Mouse (Mus musculus) cerebellum, adult 11-12 months (tissue): Measurements from ENCODE around the gene Lsm2.
A peak's percentile ranks its signal among the peaks of the same experiment; 100 is the strongest.
"Not testable (repeated sequence)": the region's sequence is repeated elsewhere in the genome, so short reads cannot be mapped to it uniquely, and the experiment has no call there.

Experiments used
- DNase-seq: peaks from one replicate; pipeline ENCODE4 v3.0.0; 2022

Gene Lsm2

GRCm38 (mm10) chr17:34957291-34957690 is 24.4 kb upstream of the Lsm2 start:
- DNase-seq = not testable (repeated sequence)

- DNase-seq = not testable (repeated sequence)
These were observed 23.7 kb upstream of the Lsm2 start for GRCm38 (mm10) chr17:34957966-34958365.

- not testable (repeated sequence) for DNase-seq
These were observed 22.9 kb upstream of the Lsm2 start for GRCm38 (mm10) chr17:34958734-34959129.

GRCm38 (mm10) chr17:34959130-34959778 is 22.4 kb upstream of the Lsm2 start, which contains the start of gene Hspa1b:
Gene Hspa1b, minus strand, starts transcription at chr17:34959238.
- DNase-seq = peak; percentile 79

- DNase-seq = no peak
These were observed 21.7 kb upstream of the Lsm2 start for GRCm38 (mm10) chr17:34959881-34960515.

GRCm38 (mm10) chr17:34960702-34961493 is 20.8 kb upstream of the Lsm2 start:
- no peak for DNase-seq

- no peak for DNase-seq
These were observed 19.5 kb upstream of the Lsm2 start for GRCm38 (mm10) chr17:34962125-34962524.

- DNase-seq = no peak
These were observed 18.8 kb upstream of the Lsm2 start for GRCm38 (mm10) chr17:34962841-34963240.

- DNase-seq = no peak
These were observed 17.0 kb upstream of the Lsm2 start for GRCm38 (mm10) chr17:34964640-34965049.

- no peak for DNase-seq
These were observed 16.0 kb upstream of the Lsm2 start for GRCm38 (mm10) chr17:34965627-34966026.

GRCm38 (mm10) chr17:34969822-34970221 is 11.8 kb upstream of the Lsm2 start, which contains the start of gene Gm20481:
Gene Gm20481, plus strand, starts transcription at chr17:34969912.
- not testable (repeated sequence) for DNase-seq

- DNase-seq = not testable (repeated sequence)
These were observed 10.8 kb upstream of the Lsm2 start for GRCm38 (mm10) chr17:34970850-34971249.

- not testable (repeated sequence) for DNase-seq
These were observed 10.0 kb upstream of the Lsm2 start for GRCm38 (mm10) chr17:34971694-34972068.

GRCm38 (mm10) chr17:34972069-34972749 is 9.5 kb upstream of the Lsm2 start, which contains the start of the genes Hspa1a and Hspa1l:
Gene Hspa1a, minus strand, starts transcription at chr17:34972156.
Gene Hspa1l, plus strand, starts transcription at chr17:34972703.
- peak; percentile 82 for DNase-seq

GRCm38 (mm10) chr17:34975581-34976492 is 5.8 kb upstream of the Lsm2 start:
- DNase-seq = no peak

GRCm38 (mm10) chr17:34977000-34977399 is 4.7 kb upstream of the Lsm2 start:
- DNase-seq = no peak

GRCm38 (mm10) chr17:34978239-34978638 is 3.4 kb upstream of the Lsm2 start:
- no peak for DNase-seq

GRCm38 (mm10) chr17:34979631-34980030 is 2.0 kb upstream of the Lsm2 start:
- no peak for DNase-seq

- DNase-seq = no peak
These were observed 1.0 kb upstream of the Lsm2 start for GRCm38 (mm10) chr17:34980655-34981054.

GRCm38 (mm10) chr17:34982328-34982727 is 666 bp downstream of the Lsm2 start:
- DNase-seq = no peak

- no peak for DNase-seq
These were observed 2.6 kb downstream of the Lsm2 start for GRCm38 (mm10) chr17:34984218-34984617.

GRCm38 (mm10) chr17:34994751-34995150 is 13.1 kb downstream of the Lsm2 start:
- no peak for DNase-seq
